Mouse (Mus musculus) liver, postnatal 0 days (tissue): ENCODE measurements around the gene Gtf2h3.

Source experiments
- CTCF ChIP-seq: sonication (generic); IDR thresholded peaks from 2 replicates; pipeline ENCODE4 v1.5.1; 2016; ENCODE audit warnings: antibody characterized with exemption, low read depth
- EP300 ChIP-seq: IDR thresholded peaks from 2 replicates; pipeline ENCODE4 v1.6.1; 2016; ENCODE audit warnings: antibody characterized with exemption, low read depth, mild to moderate bottlenecking

- TF ChIP-seq CTCF (no peak), EP300 (no peak)
These were observed 58.4 kb downstream of the Gtf2h3 start for GRCm38 (mm10) chr5:124637300-124637699.
